Mouse (Mus musculus) gastrocnemius, postnatal 14 days (tissue): ENCODE measurements around the gene Lars2. TPM values are rescaled to one million over a fixed set of nuclear protein-coding genes. Genes with fewer than 3 reads are reported as not detected.

Experiments used
- DNase-seq: peaks from one replicate; pipeline ENCODE4 v3.0.0; 2021; ENCODE audit warnings: mixed read lengths
- intact Hi-C: fragments of 180-260 bp; cut with DNase I; formaldehyde crosslinking; loops from one replicate; pipeline ENCODE4 v1.15.1; 2025; ENCODE audit warnings: low total_unique reads
- total RNA-seq, 2 experiments: library from RNA; stranded (reverse); gene quantifications; 2 replicates each; pipeline ENCODE4 v1.2.3; 2021

The Lars2 gene
- total RNA-seq, 2 experiments from 2014 or later, result 43.6 to 53.1 TPM

GRCm38 (mm10) chr9:123467141-123467620 lies 100.5 kb downstream of the Lars2 start:
- intact Hi-C loops, result no loop called here
- no peak for DNase-seq

DNA sequence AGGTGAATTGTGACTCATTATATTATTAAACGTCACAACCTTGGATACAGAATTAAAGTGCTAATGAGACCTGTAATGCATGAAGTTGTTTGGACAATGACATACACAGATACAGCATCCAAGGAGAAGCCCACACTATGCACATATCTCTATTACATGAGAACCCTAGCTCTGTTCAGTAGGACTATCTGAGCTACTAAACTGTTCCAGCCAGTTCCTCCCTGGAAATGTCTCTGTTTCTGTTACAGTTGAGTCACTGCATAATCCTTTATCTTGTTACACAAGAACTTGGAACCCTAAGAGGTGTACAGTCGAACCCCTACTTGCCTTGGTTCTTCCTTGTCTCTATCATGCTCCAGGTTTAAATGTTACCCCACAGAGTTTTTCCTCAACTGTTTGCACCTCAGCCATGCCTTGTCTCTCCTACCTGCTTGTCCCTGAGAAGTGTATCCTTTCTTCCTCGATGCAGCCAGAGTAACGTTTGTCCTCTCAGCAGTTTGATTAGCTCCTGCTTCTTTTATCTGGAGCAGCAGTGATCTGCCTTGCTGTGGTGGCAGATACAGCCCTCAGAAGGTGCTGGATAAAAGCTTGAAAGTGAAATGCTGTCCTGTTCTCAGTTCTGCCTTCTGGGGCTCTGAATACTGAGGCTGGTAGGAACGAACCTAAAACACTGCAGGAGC lies 101.8 kb downstream of the Lars2 start:
- intact Hi-C loops, result no loop called here
- DNase-seq, result no peak

DNA sequence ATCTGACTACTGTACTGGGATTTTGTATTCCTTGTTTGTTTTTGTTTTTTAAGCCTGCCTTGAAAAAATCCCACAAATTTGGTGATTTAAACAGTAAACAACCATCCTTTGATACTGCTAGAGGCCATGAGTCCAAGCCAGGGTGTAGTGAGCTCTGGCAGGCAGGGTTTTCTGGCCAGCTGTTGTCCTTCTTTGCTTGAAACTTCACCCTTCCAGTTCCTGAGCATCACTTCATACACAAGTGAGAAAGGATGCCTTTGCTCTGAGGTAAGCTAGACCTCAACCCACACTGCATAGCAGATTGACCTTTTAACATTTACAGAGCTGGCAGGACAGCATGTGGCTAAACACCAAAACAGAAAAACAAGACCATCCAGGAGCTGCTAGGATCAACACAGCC lies 102.4 kb downstream of the Lars2 start:
- intact Hi-C loops, result no loop called here

GRCm38 (mm10) chr9:123473377-123473776 lies 106.7 kb downstream of the Lars2 start:
- DNase-seq, result no peak
- intact Hi-C loops, result no loop called here

More for the DNA sequence above, 102.4 kb downstream of the Lars2 start:
- no peak for DNase-seq

GRCm38 (mm10) chr9:123475569-123475968 lies 108.8 kb downstream of the Lars2 start:
- no peak for DNase-seq
- intact Hi-C loops, result no loop called here

DNA sequence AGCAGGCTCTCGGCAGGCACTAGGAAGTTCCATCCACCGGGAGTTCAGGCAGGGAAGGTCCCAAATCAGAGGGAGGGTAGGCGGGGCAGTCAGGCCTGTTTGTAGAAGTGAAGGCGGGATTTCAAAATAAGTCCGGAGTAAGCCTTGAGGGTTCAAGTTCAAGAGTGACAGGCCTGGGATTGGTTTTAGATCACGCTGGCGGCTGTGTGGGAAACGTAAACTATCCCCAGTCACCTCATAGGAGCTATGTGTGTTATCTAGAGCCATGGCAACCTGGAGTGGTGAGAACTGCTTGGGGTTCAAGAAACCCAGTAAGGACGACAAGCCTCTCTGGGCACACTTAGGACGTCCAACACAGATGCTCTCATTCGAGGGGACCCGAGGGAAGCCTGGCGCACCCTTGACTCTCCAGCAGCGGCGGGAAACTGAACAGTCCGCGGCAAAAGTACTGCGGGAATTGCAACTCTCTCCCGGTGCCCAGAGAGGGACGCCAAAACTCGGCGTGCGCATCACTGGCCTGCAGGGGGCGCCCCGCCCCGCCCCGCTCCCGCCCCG lies 111.4 kb downstream of the Lars2 start:
- DNase-seq, result peak; percentile 76
- intact Hi-C loops, result no loop called here

DNA sequence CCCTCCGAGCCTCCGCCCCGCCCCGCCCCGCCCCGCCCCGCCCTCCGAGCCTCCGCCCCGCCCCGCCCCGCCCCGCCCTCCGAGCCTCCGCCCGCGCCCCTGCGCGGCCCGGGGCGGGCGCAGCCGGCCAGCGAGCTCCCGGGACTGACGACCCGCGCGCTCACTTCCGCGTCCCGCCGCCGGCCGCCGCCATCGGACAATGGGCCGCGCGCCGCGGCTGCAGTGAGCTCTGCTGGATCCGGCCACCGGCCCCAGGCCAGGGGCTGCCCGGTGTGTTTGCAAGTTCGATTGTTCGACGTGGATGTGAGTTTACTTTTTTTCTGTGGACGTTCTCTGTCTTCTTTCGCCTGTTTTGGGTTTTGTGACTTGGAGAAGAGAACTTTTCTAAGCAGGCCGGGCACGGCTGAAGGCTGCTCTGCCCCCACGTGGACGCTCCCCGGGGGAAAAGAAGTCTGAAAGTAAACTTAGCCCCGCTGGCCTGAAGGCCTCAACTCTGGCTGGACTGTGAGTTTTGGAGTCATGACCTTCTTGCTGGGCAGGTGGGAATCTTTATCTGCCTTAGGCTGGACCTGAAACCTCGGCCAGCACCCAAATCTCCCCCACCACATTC lies 112.0 kb downstream of the Lars2 start, which contains the start of gene Limd1:
TSS of gene Limd1 (plus strand) at position 121 of the 610 bp plus-strand sequence.
- intact Hi-C loops, result no loop called here
- DNase-seq, result peak; percentile 73

GRCm38 (mm10) chr9:123479196-123479669 lies 112.5 kb downstream of the Lars2 start:
- intact Hi-C loops, result no loop called here
- DNase-seq, result no peak

GRCm38 (mm10) chr9:123479876-123480252 lies 113.1 kb downstream of the Lars2 start:
- no peak for DNase-seq
- intact Hi-C loops, result loop anchor here (5.0 kb wide), 1 partner anchor 37 kb away; no protein-coding TSS in a partner anchor

DNA sequence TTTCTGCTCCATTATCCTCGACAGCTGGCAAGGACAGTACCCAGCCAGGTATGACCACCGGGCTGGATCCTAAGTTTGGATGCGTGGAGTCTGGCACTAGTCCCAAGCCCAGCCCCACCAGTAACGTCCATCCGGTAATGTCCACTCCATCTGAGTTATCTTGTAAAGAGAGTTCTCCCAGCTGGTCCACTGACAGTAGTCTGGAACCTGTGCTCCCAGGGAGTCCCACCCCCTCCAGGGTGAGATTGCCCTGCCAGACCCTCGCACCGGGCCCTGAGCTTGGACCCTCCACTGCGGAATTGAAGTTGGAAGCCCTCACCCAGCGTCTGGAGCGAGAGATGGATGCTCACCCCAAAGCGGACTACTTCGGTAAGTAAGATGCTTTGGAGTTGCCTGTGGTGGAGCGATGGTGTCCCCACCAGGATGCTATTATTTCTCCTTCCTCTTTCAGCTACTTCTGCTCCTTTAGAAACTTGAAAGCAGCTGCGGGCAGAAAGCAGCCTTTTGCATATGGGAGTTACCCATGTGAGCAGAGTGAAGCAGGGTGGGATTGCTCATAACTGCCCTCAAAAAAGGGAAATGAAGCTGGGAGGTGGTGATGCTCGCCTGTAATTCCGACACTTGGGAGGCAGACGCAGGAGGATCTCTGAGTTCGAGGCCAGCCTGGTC lies 113.7 kb downstream of the Lars2 start:
- intact Hi-C loops, result loop anchor here (5.0 kb wide), 1 partner anchor 37 kb away; no protein-coding TSS in a partner anchor

GRCm38 (mm10) chr9:123481136-123481535 lies 114.4 kb downstream of the Lars2 start:
- intact Hi-C loops, result loop anchor here (5.0 kb wide), 1 partner anchor 36 kb away; no protein-coding TSS in a partner anchor

More for the DNA sequence above, 113.7 kb downstream of the Lars2 start:
- no peak for DNase-seq

GRCm38 (mm10) chr9:123483598-123483997 lies 116.9 kb downstream of the Lars2 start:
- DNase-seq, result no peak
- intact Hi-C loops, result loop anchor here (5.0 kb wide), 1 partner anchor 34 kb away; no protein-coding TSS in a partner anchor

More at GRCm38 (mm10) chr9:123481136-123481535, 114.4 kb downstream of the Lars2 start:
- DNase-seq, result no peak

GRCm38 (mm10) chr9:123484830-123485229 lies 118.1 kb downstream of the Lars2 start:
- intact Hi-C loops, result loop anchor here (5.0 kb wide), 1 partner anchor 32 kb away; no protein-coding TSS in a partner anchor
- no peak for DNase-seq

GRCm38 (mm10) chr9:123485561-123485960 lies 118.8 kb downstream of the Lars2 start:
- intact Hi-C loops, result no loop called here
- DNase-seq, result no peak

- no peak for DNase-seq
- intact Hi-C loops, result no loop called here
Observed at GRCm38 (mm10) chr9:123486635-123487034, 119.9 kb downstream of the Lars2 start.

DNA sequence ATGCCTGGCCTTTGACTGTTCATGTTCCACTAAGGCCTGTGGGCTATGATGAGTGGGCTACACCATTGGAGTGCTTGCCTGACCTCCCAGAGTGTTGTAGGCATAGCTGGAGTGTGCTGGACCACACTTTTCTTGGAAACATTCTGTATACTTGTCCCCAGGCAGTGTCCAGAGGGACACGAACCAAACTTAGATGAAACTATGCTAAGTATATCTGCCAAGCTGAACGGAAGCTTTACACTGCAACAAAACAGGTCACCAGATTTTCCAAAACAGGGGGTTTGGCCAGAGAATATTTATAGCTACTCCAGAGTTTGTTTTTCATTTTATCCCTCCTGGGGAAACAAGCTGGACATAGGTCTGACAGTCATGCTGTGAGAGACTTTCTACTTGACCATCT lies 122.3 kb downstream of the Lars2 start:
- no peak for DNase-seq
- intact Hi-C loops, result no loop called here

GRCm38 (mm10) chr9:123489727-123490343 lies 123.1 kb downstream of the Lars2 start:
- DNase-seq, result peak; percentile 46
- intact Hi-C loops, result no loop called here

DNA sequence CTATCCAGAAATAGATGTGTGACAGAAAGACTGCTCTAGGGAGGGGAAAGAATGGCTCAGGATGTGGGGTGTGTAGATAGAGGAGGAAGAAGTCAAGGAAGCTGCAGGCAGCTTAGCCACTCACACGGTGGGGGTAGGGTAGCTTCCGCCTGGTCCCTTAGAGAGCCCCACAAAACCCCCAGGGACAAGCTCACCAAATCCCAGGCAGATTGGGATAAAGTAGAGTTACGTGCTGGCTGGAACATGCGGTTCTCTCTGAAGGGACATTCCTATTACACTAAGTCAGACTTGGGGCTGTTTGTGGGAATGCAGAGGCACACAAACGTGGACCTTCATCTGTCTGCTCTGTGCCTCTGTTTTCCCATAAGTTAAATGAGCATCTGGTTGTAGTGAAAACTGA lies 124.2 kb downstream of the Lars2 start:
- no peak for DNase-seq

DNA sequence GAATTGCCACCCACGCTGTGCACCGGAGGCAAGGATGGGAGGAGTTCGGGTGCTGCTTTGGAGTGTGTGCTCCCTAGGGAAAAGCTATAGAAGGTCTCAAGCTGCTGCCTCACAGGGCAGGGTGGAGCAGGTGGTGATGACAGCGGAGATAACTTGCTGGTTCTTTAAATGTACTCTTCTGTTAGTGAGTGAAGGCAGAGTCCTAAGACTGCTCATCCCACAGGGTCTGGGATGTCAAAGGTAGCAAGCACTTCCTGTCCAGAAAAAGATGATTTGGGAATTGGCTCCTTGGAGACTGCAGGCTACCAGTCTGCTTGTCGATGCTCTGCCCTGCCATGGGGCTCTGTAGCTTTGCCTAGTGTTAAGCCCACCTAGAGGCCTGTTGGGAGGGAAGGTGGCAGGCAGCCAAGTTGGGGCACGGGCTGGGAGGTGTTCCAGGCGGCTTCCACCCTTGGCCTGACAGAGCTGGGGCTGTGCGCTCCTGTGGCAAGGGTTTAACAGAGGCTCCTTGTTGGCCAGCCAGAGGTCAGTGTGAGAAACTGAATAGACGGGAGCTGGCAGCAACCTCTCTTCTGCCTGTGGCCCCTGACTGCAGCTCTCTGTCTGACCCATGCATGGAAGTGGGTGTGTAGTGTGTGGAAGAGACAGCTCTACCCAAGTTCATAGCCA lies 125.3 kb downstream of the Lars2 start:
- DNase-seq, result no peak
- intact Hi-C loops, result no loop called here

More for the DNA sequence above, 124.2 kb downstream of the Lars2 start:
- intact Hi-C loops, result no loop called here
